Mouse (Mus musculus) lung, adult 2 months (tissue): ENCODE measurements at regions not wholly inside any gene's neighbourhood (a gene's known extent, or its start where the extent isn't known, plus 50 kb on each side); places are given as distances from the start of the nearest gene placed in this dataset.

Source experiments
- CTCF ChIP-seq: fragments of 200-500 bp; IDR thresholded peaks from 2 replicates; pipeline ENCODE4 v1.5.1; 2011; ENCODE audit warnings: mild to moderate bottlenecking, low read length, control low read depth; ENCODE audit not compliant: insufficient read depth
- POLR2A ChIP-seq: fragments of 200-500 bp; IDR thresholded peaks from 2 replicates; pipeline ENCODE4 v1.6.1; 2011; ENCODE audit warnings: low read depth, mild to moderate bottlenecking, control low read depth, low read length, borderline replicate concordance; ENCODE audit errors: extremely low read depth

GRCm38 (mm10) chr17:47140969-47141842 is 130.8 kb upstream of the Ubr2 start:
- no peak for TF ChIP-seq CTCF
- 0 out of 2 replicates have a peak, but pooled peaks have one; percentile 11 for TF ChIP-seq POLR2A
